Mouse (Mus musculus): ENCODE measurements around the gene Urad.

Urad gene

DNA sequence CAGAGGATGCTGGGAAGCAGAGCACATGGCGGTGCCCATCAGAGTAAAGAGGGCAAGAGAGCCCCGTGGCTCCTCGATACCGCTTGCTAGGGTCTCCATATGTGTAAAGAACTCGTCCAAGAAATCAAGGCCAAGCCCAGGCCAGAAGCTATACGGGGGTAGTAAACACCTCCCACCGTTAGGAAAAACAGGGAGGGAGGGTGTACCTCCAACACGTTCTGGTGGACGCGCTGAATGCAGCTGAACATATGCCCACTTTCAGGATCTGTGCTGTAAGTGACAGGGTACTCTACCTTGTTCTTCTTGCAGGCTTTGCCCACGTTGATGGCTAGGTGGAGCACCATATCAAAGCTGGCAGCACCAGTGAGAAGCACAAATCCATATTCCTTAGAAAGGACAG lies 3.7 kb upstream of the Urad start:
- no peak for DNase-seq (ENCODE audit: low spot score in 2 of 2)

DNA sequence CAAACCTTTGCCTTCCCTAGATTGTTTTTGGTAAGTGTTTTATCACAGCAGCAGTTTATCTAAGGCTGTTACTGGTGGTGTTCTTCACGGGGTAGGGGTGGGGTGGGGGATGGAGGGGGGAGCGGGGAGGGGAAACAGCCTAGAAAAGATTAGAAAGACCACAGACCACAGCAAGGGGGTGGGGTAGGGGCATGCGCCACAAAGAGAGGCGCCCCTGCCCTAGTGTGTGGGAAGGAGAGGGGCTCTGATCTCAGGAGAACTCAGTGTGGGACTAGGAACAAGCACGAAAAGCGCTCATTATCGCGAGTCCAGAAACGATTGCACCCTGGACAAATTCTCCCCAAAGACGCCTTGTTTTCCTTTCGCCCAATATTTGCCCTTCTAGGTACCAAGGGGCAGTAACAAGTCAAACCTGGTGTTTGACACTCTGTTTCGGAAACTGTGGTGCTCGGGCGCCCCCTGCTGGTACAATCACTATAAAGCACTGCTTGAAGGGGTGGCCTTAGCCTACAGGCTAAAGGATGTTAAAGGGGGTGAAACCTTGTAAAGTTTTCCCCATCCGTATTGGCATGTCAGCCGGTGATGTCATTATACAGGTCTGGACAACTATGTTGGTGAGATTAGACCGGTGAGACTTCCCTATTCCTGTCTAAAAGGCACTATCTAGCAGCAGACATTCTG lies 1.1 kb upstream of the Urad start:
- peak in 1 of 2 experiments; percentile 68 for DNase-seq (ENCODE audit: low spot score in 2 of 2)

DNA sequence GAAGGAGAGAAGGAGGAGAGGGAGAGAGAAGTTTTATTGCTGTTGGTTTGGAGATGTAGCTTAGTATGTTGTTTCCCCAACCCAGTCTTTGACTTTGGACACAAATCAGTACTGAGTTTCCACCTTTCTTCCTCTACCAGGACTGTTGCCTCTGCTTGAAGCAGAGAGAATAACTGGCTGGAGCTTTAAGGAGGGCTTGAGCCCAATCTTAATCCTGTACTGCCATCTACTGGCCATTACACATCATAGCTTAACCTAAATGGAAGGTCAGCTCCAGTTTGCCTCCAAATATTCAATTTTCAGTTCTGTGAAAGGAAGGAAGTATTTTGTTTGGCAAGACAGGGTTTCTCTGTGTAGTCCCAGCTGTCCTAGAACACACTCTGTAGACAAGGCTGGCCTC lies 2.6 kb downstream of the Urad start:
- no peak for DNase-seq (ENCODE audit: low spot score in 2 of 2)

DNA sequence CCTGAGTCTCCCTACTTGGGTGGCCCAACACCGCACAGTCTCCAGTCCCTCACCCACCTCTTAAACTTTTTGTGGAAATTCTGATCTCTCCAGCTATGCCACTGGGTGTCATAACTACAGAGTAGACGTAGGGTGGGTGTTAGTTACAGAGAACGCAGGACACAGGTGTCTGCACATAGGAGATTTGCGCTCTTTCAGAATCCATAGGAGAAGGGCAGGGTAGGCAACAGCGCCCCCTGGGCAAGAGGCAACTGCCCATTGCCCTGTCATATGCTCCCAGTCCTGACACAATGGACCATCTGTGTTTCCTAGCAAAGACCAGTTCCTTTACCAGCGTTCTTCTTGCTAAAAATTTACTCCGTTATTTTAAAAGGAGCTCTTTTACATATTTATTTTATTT lies 4.2 kb downstream of the Urad start:
- DNase-seq (ENCODE audit: low spot score in 2 of 2), result no peak

DNA sequence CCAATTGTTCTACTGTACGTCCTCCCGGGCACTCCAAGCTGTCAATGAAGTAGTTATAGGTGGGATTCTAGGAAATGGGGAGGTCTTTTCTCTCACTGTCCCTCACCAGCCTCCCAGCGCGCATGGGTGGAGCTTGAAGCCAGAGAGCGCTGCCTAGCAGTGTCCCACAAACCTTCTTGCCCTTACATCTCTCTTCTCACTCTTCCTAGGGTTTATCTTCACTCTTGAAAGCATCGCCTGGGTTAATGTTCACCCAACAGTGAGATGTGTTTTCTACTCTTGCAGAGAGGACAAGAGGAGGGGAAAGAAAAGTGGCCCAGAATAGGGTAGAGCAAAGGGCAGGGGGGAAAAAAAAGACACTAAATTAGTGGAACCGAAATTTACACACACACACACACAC lies 4.9 kb downstream of the Urad start:
- no peak for DNase-seq (ENCODE audit: low spot score in 2 of 2)

DNA sequence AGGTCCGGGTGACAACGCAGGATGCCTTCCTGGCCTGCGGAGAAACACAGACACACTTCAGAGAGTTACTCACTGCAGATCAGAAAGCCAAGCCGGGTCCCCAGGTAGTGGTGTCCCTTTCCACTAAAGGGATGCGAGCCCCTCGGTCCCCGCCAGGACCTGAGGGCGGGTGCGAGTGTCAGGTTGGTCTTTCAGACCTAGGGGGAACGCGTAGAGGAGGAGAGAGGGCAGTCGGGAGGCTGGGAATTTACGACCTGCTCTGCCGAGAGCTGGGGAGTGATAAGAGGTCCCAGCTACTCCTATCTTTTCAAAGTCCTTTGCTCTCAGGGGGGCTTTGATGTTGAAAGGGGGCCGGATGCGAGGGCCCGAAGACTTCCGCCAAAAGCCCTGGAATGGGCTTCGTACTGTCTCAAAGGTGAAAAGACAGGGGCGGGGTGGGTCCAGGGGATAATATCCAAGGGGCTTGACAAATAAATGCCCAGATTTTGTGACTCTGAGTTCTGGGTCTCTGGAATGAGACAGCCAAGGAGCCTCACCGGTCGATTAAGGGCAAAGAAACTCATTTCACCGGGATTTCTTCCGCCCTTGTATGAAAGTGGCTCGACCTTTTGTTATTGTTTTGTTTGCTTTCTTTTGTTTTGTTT lies 6.7 kb downstream of the Urad start:
- no peak for DNase-seq (ENCODE audit: low spot score in 2 of 2)

DNA sequence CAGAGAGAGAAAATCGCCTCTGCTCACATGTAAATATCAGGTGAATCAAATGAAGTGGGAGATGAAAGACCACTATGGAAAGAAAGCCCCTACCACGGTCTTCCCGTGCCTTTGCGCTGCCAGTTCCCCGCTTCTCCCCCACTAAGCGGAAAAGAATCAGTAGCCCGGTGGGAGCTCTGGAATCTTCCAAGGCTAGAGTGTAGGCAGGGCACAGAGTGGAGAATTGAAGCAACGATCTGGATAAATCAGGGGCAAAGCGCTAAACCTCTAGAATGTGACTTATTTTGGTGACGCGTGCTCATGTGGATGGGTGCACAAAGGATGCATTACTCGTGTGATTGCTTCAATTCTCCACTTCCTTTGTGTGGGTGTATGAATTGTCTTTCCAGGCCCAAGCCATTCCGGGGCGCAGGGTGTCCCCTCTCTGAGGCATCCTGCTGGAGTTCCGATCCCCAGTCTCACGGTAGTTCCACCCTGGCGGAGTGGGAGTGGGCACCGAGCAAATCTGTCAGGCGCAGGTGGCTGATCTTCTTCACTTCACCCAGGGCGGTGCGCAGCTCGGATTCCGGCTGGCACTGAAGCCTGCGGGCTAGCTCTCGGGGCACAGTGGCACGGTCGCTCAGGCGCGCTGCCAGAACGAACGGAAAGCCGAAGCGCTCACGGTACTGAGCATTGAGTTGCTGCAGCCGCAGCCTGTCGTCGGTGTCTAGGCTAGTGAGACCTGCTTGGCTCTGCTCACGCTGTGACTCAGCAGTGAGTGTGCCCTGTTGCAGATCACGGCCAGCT lies 7.4 kb downstream of the Urad start:
- no peak for DNase-seq (ENCODE audit: low spot score in 2 of 2)

DNA sequence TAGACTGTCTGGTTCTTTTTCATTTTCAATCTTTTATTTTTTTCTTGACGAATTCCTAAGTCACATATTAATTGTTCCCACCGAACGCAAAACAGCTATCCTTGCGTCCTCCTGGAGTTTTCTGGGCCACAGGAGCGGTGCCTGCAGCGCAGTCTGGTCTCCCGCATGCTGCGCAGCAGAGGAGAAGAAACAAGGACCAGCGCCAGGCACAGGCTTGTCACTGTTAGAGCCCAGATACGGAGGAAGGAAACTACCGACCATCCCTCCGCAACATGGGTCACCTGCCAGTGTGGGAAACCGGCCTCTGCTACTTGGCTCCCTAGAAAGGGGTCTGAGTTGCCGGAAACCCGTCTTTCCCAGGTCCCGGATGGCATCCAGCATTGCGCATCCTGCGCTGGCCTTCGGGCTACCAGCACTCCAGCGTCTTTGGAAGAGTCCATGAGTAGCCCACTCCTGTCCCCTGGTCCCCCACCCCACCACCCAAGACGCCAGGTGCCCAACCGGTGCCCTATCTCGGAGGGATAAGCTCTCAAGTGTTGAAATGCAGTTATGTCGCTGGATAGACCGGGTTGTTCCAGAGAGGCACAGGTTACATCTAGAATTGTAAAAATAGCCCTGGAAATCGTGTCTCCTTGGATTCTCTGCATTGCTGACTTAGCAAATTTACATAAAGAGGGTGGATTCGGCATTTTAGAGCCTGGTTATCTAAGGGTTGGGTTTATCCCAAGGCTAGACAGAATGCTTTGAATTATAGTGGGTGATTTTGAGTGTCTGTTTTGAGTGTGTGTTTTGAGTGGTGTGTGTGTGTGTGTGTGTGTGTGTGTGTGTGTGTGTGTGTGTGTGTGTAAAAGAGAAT lies 9.2 kb downstream of the Urad start:
- DNase-seq (ENCODE audit: low spot score in 2 of 2), result no peak

DNA sequence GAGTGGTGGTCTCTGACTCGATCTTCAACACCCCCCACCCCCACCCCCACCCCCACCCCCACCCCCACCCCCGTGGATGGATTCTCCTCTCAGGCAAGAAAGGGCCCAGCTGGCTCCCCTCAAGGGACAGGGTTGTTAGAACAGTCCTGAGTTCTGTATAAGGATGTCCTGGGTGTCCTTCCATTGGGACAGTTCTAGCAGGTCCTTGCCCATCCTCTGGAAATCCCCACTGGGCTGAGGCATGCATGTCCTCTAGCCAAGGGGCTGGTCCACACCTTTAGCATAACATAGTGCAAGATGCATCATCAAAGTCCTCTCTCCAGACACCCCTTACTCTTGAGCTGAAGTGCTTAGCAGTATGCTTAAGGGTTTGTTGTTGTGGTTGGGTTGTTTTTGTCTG lies 12.5 kb downstream of the Urad start:
- no peak for DNase-seq (ENCODE audit: low spot score in 2 of 2)

DNA sequence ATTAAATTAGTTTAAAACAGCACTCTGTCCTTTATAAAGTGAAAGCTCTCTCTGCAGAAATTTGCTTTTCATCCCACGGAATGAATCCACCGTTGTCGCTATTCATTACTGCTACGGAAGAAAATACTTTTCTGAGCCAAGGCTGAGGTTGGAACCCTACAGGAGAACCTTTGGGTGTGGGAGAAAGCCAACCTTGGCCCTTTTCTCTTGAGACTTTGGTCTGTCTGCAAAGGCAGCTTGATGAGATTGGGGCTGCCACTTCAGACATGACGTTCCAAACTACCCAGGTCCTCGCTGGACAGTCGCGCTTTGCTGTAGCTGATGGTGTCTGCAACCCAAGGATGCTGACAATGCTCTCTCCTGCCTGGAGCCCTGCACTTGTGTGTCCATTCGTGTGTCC lies 13.8 kb downstream of the Urad start:
- DNase-seq (ENCODE audit: low spot score in 2 of 2), result no peak

DNA sequence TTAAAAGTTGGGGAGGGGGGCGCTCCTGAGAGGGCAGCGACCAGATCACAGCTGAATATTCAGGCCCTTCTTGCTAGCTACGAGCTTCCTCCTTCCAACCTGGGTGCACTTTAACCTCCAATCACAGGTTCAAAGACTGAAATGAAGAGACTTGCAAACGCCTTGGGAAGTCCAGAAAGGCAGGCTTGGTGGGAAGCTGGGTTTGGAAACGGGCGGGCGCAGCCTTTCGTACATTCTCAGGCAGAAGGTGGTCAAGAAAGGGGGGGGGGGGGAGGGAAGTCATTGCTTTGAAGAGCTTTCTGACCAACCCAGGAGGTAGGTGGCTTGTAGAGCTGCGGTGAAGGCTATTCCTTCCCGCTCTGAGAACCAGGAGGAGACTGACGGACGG lies 14.8 kb downstream of the Urad start:
- no peak for DNase-seq (ENCODE audit: low spot score in 2 of 2)

DNA sequence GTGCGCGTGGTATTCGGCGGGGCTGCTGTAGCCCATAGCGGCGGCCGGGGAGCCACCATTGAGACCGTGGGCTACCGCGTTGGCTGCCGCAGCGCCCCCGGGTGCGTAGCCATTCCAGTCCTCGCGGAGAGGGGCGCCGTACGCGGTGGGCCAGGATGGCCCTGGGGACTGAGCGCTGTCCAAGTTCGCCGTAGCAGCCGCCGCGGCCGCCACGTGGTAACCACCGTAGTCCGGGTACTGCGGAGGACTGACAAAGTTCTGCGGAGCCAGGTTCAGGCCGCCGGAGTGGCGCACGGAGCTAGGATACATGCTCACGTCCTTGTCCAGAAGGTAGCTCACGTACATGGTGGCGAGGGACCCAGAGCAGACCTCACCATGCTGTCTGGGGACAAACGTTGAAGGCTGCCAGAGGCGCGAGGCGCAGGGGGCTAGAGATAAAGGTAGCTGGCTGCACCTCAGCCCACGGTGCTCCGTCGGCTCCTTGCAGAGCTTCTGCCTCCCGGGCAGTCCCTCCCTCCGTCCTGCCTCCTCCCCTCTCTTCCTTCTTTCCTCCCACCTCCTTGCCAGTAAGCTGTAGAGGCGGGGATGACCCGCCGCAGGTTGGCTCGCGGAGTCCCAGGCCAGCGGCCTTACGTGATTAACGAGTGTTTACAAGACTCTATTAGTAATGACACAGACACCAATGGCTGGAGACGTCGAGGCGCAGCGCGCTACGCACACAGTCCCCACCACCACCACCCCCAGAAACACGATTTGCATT lies 15.4 kb downstream of the Urad start, which contains the start of gene Cdx2:
TSS of gene Cdx2 (minus strand) at position 633 of the 760 bp plus-strand sequence.
- no peak for DNase-seq (ENCODE audit: low spot score in 2 of 2)

DNA sequence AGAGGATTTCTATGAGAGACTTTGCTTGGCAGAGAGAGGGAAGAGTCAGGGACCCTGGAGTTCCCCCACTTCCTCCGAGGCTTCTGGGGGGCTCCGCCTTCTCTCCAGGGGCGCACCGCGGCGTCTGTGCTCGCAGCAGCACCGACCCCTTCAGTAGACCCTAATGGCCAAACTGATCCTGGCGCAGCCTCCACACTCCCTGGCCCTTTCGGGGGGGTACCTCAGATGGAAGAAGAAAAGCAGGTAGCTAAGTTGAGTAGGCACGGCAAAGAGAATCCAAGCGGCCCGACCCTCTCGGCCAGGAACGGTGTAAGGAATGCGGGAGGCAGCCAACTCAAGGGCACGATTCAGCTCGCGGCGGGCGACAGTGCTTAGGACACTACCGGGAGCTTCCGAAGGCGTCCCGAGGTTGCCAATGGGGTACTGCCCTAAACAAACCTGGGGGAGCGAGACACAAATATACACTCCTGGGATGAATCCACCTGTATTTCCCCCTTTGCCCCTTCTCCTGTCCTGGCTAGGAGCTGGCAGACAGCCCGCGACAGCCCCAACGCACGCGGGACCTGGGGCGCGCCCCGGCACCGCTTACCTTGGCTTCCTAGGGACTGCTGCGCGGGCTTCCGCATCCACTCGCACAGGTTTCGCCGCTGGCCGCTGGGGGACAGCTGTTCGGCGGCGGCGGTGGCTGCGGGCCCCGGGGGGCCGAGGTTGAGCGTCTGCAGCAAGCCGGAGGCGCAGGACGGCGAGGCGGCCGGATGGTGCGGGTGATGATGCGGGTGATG lies 16.2 kb downstream of the Urad start:
- no peak for DNase-seq (ENCODE audit: low spot score in 2 of 2)

DNA sequence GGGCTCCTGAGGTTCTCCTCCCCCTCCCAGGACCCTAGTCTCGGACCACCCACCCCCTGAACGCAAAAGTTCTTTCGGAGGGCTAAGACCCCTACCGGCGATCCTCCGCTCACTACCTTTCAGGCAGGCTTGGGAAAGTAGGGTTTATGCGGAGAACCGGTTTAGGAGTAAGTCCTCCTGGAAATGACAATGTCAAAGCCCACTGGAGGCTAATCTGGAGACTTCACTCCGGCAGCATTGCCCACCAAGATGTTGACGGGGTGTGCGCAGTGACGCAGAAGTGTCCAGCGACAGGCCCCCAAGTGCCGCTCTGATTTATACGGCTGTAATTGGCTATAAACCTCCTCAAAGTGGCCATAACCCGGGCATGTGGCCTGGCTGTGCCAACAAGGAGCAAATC lies 17.1 kb downstream of the Urad start:
- DNase-seq (ENCODE audit: low spot score in 2 of 2), result no peak

DNA sequence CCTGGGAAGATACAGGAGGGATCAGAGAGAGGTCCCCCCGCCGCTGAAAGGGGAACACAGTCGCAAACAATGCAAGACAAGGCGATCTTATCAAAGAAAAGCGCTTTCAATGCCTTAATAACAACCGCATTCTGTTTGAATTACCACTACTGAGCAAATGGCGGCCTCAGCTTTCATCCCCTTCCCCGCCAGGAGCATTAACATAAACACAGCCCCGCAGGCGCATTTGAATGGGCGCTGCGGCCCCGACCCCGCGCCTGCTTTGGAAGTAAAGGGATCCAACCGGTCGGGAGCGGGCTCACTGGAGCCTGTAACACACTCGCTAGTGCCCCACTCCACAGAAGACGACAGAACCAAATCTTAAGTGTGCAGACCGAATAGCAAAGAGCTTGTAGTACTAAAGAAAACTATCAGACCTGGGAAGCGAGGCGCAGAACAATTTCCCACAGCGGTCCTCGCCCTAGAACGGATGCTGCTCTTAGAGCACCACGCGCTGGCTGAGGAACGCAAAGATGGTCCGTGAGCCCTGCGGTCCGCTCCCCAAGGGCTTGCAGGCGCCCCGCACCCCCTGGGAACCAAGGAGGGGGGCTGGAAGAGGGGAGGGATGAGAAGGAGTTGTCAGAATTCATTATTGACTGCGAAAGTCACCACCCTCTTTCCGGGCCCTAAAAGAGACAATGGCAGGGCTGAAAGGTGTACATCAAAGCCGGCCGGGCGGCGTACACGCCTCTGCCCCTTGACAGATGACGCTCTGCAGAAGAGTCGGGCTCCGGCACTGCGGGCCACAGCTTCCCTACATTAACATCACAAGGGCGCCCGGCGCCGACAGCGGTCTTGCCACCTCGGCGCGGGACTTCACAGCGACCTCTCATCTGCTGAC lies 17.7 kb downstream of the Urad start:
- no peak for DNase-seq (ENCODE audit: low spot score in 2 of 2)

DNA sequence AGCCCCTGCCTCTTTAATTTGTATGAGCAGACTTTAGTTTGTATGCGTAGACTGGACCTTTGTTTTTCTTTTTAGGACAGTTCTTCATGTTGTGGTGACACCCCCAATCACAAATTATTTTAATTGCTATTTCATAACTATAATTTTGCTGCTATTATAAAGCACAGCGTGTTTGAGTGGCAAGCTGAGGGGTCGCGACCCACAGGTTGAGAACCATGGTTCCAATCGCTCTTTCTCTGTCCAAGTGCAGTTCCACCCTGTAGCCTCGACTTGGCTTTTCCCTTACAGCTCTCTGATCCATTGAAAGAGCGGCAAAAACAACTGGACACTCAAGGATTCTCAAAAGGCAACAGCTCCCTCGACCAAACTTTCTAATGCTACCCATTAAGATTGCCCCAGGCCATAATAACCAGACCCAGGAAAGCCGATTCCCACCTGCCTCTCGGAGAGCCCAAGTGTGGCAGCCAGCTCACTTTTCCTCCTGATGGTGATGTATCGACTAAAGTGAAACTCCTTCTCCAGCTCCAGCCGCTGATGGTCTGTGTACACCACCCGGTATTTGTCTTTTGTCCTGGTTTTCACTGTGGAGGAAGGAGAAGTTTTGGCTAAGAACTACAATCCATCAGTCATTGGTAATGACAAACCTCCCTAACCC lies 19.4 kb downstream of the Urad start:
- no peak for DNase-seq (ENCODE audit: low spot score in 2 of 2)

DNA sequence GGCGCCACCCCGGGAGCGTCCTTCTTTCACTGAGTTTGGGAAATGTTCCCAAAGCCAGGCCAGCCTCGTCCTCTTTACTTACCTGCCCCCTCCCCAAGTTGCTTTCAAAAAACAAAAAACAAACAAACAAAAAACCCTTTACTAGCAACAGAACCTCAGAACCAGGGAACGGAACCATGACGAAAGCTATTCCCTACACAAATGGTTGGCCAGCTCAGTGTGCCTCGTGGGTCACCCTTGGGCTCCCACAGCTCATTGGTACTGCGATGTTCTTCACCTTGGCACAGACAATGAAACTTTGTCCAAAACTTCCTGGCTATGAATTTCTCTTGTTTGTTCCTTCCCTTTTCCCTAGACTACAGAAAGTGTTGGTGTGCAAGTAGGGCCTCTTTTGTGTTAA lies 20.1 kb downstream of the Urad start:
- no peak for DNase-seq (ENCODE audit: low spot score in 2 of 2)

DNA sequence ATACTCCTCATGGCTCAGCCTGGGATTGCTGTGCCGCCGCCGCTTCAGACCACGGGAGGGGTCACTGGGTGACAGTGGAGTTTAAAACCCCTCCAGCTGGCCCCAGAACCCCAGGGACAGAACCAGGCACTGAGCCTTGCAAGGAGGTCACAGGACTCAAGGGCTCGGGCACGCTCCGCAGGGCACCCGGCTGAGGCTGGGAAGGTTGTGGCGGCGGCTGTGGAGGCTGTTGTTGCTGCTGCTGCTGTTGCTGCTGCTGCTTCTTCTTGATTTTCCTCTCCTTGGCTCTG lies 20.5 kb downstream of the Urad start:
- no peak for DNase-seq (ENCODE audit: low spot score in 2 of 2)

Measured in right cerebral cortex, postnatal 10 days (tissue).